Comparison of ENCODE assay signal across 9 mouse cellular contexts in genomic region chr14:101946711-101947516, GRCm38 (mm10).
DNase-seq lines count a peak whose midpoint lies in the region; ATAC-seq and TF ChIP-seq lines count a peak whose summit lies in the region.
"Had no signal": no experiment of that assay in that cellular context is flagged by ENCODE, and none has a peak within 500 bp of the region (broad histone marks: within the 10 kb centered on the region; RNA-seq: fewer than 3 reads in every experiment).

No protein-coding gene starts in this region.

- no peaks in the 10 kb centered on the region for H3K9me3 ChIP-seq in midbrain, embryonic 13.5 days
- H3K9me3 ChIP-seq: limb, embryonic 12.5 days had no signal

- 58% methylated on average over 21 of the region's 21 CpGs for WGBS in midbrain, embryonic 13.5 days

- TF ChIP-seq CTCF in C2C12 (IDR thresholded peaks at IDR 0.05; ENCODE audit: control insufficient read depth, insufficient read depth, insufficient read length) = peak; percentile 21

- peaks cover 4% of the 10 kb centered on the region; the same call in 1 of the 2 replicates for H3K4me1 ChIP-seq in midbrain, embryonic 13.5 days (replicated peaks)
- H3K4me1 ChIP-seq: limb, embryonic 12.5 days had no signal

- no peaks in the 10 kb centered on the region for H3K36me3 ChIP-seq in C2C12 (ENCODE audit: control insufficient read depth, insufficient read depth)
- H3K36me3 ChIP-seq in midbrain, embryonic 13.5 days = no peaks in the 10 kb centered on the region
- H3K36me3 ChIP-seq: limb, embryonic 12.5 days had no signal

- no peak for DNase-seq in frontal cortex, postnatal 25 days (ENCODE audit: low spot score in 2 of 2)
- DNase-seq in cerebellum, postnatal 14 days = peak; percentile 72
- DNase-seq in gastrocnemius, postnatal 10 days = peak; percentile 31
- DNase-seq in layer of hippocampus, postnatal 10 days (ENCODE audit: low spot score in 2 of 2) = peak; percentile 58 to 69
- no peak for DNase-seq in yolk sac, embryonic 10.5 days (ENCODE audit: low spot score)

- H3K9ac ChIP-seq in midbrain, embryonic 13.5 days (replicated peaks) = no peak overlapping the region
- H3K9ac ChIP-seq: limb, embryonic 12.5 days had no signal

- H3K27ac ChIP-seq in midbrain, embryonic 13.5 days = no peak overlapping the region
- H3K27ac ChIP-seq: limb, embryonic 12.5 days had no signal

- no peaks in the 10 kb centered on the region for H3K79me3 ChIP-seq in C2C12 (ENCODE audit: low read depth)

- H3K79me2 ChIP-seq in C2C12 (ENCODE audit: control insufficient read depth, insufficient read depth) = no peaks in the 10 kb centered on the region

- H3K27me3 ChIP-seq in C2C12 (ENCODE audit: control insufficient read depth, insufficient read depth, insufficient read length) = peaks cover under 1% of the 10 kb centered on the region
- 0 out of 2 replicates have a peak, but pooled peaks cover 7% of the 10 kb centered on the region for H3K27me3 ChIP-seq in midbrain, embryonic 13.5 days
- H3K27me3 ChIP-seq: limb, embryonic 12.5 days had no signal

- no peak overlapping the region for H3K4me2 ChIP-seq in midbrain, embryonic 13.5 days (replicated peaks)
- H3K4me2 ChIP-seq: limb, embryonic 12.5 days had no signal

- H3ac ChIP-seq in C2C12 (ENCODE audit: control insufficient read depth, insufficient read length, low read depth) = no peak overlapping the region

- peak; percentile 79 for ATAC-seq in frontal cortex, adult (ENCODE audit: low TSS enrichment)
- peak; percentile 57 for ATAC-seq in midbrain, embryonic 13.5 days

- H3K4me3 ChIP-seq in C2C12 (ENCODE audit: insufficient read depth, poor library complexity, severe bottlenecking) = no peak overlapping the region
- no peak overlapping the region for H3K4me3 ChIP-seq in midbrain, embryonic 13.5 days (replicated peaks)
- H3K4me3 ChIP-seq: limb, embryonic 12.5 days had no signal

TF ChIP-seq in C2C12, 6 proteins besides CTCF, POLR2A, EP300 and RAD21:
- no peak for TF ChIP-seq FOSL1 (IDR thresholded peaks at IDR 0.05; ENCODE audit: insufficient read depth, low read length, poor library complexity, severe bottlenecking)
- TF ChIP-seq MYOD1 (IDR thresholded peaks at IDR 0.05; ENCODE audit: control insufficient read depth, insufficient read length, low read depth) = no peak
- TF ChIP-seq CEBPB (IDR thresholded peaks at IDR 0.05; ENCODE audit: low read depth) = no peak
- no peak for TF ChIP-seq MYOG (IDR thresholded peaks at IDR 0.05; ENCODE audit: control insufficient read depth, extremely low read depth, insufficient read length)
- TF ChIP-seq MAX (IDR thresholded peaks at IDR 0.05) = no peak
- TF ChIP-seq USF1 (IDR thresholded peaks at IDR 0.05; ENCODE audit: low read depth) = no peak

Comparison
In these comparisons a context has a peak if more than half of its experiments do, and no peak if none do; other contexts are left out.
1. DNase-seq: peak in cerebellum, postnatal 14 days (2 of 2), gastrocnemius, postnatal 10 days (single experiment) and layer of hippocampus, postnatal 10 days (2 of 2); none in frontal cortex, postnatal 25 days (0 of 2) and yolk sac, embryonic 10.5 days (single experiment).